ENCODE assay signal across 8 mouse cellular contexts in genomic region chr4:150625951-150626732, GRCm38 (mm10). TPM values are rescaled to one million over a fixed set of nuclear protein-coding genes. Genes with fewer than 3 reads are reported as not detected.
A peak's percentile ranks its signal among the peaks of the same experiment; 100 is the strongest.
DNase-seq lines count a peak whose midpoint lies in the region; ATAC-seq and TF ChIP-seq lines count a peak whose summit lies in the region.

No protein-coding gene starts in this region.

- no peak overlapping the region for H3K27ac ChIP-seq in stomach, postnatal 0 days (replicated peaks)

- intact Hi-C loops in heart, postnatal 25 days (cut with DNase I): loop anchor here (2.0 to 5.0 kb wide), 2 partner anchors 279 to 369 kb away; no protein-coding TSS in a partner anchor

- H3K4me3 ChIP-seq in stomach, postnatal 0 days (ENCODE audit: low read depth, low read length): no peak overlapping the region

- 35% methylated on average over 6 of the region's 6 CpGs for WGBS in stomach, postnatal 0 days

- peak; percentile 49 to 80 for DNase-seq in heart, adult 18-20 months
- DNase-seq in heart, postnatal 25 days (ENCODE audit: low spot score): no peak
- DNase-seq in brain, embryonic 14.5 days (ENCODE audit: low read depth): peak; percentile 36
- DNase-seq in frontal cortex, postnatal 36 days (ENCODE audit: low spot score in 2 of 2): peak; percentile 51 to 54
- DNase-seq in kidney, postnatal 4 days: peak; percentile 83 to 85
- peak; percentile 57 for DNase-seq in mesoderm, embryonic 11.5 days (ENCODE audit: low read depth, low spot score)
- peak; percentile 86 for DNase-seq in stomach, postnatal 0 days (ENCODE audit: low spot score)

- H3K4me2 ChIP-seq in stomach, postnatal 0 days (replicated peaks; ENCODE audit: low read depth): no peak overlapping the region

- TF ChIP-seq POLR2A in brain, embryonic 14.5 days (IDR thresholded peaks at IDR 0.05; ENCODE audit: borderline replicate concordance, extremely low read depth, insufficient read depth, insufficient read length, poor library complexity, severe bottlenecking): no peak

- H3K36me3 ChIP-seq in stomach, postnatal 0 days (ENCODE audit: control insufficient read depth, insufficient read depth, low read length): peaks cover 3% of the 10 kb centered on the region

- no peaks in the 10 kb centered on the region for H3K9me3 ChIP-seq in stomach, postnatal 0 days (ENCODE audit: control insufficient read depth, low read length)

- H3K27me3 ChIP-seq in stomach, postnatal 0 days (ENCODE audit: control insufficient read depth, insufficient read depth, low read length): no peaks in the 10 kb centered on the region

- ATAC-seq in CD4-positive, CD25-positive, alpha-beta regulatory T cell, adult 4 months: peak; percentile 85
- ATAC-seq in stomach, postnatal 0 days (ENCODE audit: low FRiP score, low TSS enrichment): peak; percentile 48; the same call in 1 of the 2 replicates

- no peaks in the 10 kb centered on the region for H3K4me1 ChIP-seq in stomach, postnatal 0 days (replicated peaks; ENCODE audit: control insufficient read depth, insufficient read depth)

- TF ChIP-seq EP300 in stomach, postnatal 0 days (optimal IDR thresholded peaks at IDR 0.05): no peak

- H3K9ac ChIP-seq in stomach, postnatal 0 days (ENCODE audit: low read length): no peak overlapping the region

- peak; percentile 73 for TF ChIP-seq CTCF in brain, embryonic 14.5 days (IDR thresholded peaks at IDR 0.05; ENCODE audit: borderline replicate concordance, extremely low read depth, insufficient read depth, insufficient read length)
- peak; percentile 88 for TF ChIP-seq CTCF in stomach, postnatal 0 days (IDR thresholded peaks at IDR 0.05; ENCODE audit: low read depth)

RNA-seq across cellular contexts. Expression of gene Slc45a1, which starts 25.8 kb away (rescaled TPM):
- total RNA-seq in heart, adult 18-20 months (2021): not detected
- total RNA-seq in heart, postnatal 25 days (2021): not detected
- not detected for polyA plus RNA-seq in CD4-positive, CD25-positive, alpha-beta regulatory T cell, adult 4 months (2017; shearing (Covaris generic))
- polyA plus RNA-seq in brain, embryonic 14.5 days (2012; rRNA removed): 23.0 and 27.7 TPM in 2 replicates
- polyA plus RNA-seq in stomach, postnatal 0 days (2015; fragmentation: Nextera tagmentation; extraction: Ambion mirVana): 0.63 and 0.64 TPM in 2 replicates

Comparison
In these comparisons a context has a peak if more than half of its experiments do, and no peak if none do; other contexts are left out.
1. RNA of gene Slc45a1, which starts 25.8 kb away (polyA plus RNA-seq): 23.0 to 27.7 TPM in brain, embryonic 14.5 days; 0.63 to 0.64 TPM in stomach, postnatal 0 days and not detected in CD4-positive, CD25-positive, alpha-beta regulatory T cell, adult 4 months; every median in the first group is over 10 times any median in the second.